Mouse (Mus musculus) hindbrain, embryonic 11.5 days (tissue): ENCODE data around the gene Ccdc82. TPM values are rescaled to one million over a fixed set of nuclear protein-coding genes. Genes with fewer than 3 reads are reported as not detected.

Experiments used
- ATAC-seq: fragments of 200-750 bp; cut with Nextera tagmentation; 2 replicates; pipeline ENCODE4 v1.8.0; 2017; ENCODE audit warnings: mild to moderate bottlenecking, moderate TSS enrichment, moderate library complexity; ENCODE audit not compliant: low FRiP score
- DNase-seq: peaks from one replicate; pipeline ENCODE4 v3.0.0-alpha.2; 2015; ENCODE audit warnings: low spot score
- H3K27ac ChIP-seq: fragments of 300-500 bp; sonication (generic); 2 replicates; pipeline ENCODE4 v1.5.1; 2014; ENCODE audit warnings: mild to moderate bottlenecking, low read depth, low read length
- H3K27me3 ChIP-seq: fragments of 300-500 bp; sonication (generic); 2 replicates; pipeline ENCODE4 v1.6.1; 2014; ENCODE audit warnings: mild to moderate bottlenecking, low read length, moderate library complexity, mixed read lengths; ENCODE audit not compliant: control insufficient read depth, insufficient read depth
- H3K36me3 ChIP-seq: fragments of 300-500 bp; sonication (generic); 2 replicates; pipeline ENCODE4 v1.6.1; 2014; ENCODE audit warnings: mild to moderate bottlenecking, low read length, moderate library complexity, mixed read lengths; ENCODE audit not compliant: control insufficient read depth, insufficient read depth
- H3K4me1 ChIP-seq: fragments of 300-500 bp; sonication (generic); replicated peaks from 2 replicates; pipeline ENCODE4 v1.6.1; 2014; ENCODE audit warnings: low read length, mixed read lengths; ENCODE audit not compliant: control insufficient read depth, insufficient read depth
- H3K4me2 ChIP-seq: fragments of 300-500 bp; sonication (generic); replicated peaks from 2 replicates; pipeline ENCODE4 v1.6.1; 2014; ENCODE audit warnings: mild to moderate bottlenecking, low read depth, low read length
- H3K4me3 ChIP-seq: fragments of 300-500 bp; sonication (generic); 2 replicates; pipeline ENCODE4 v1.5.1; 2014; ENCODE audit warnings: low read depth, low read length
- H3K9ac ChIP-seq: fragments of 300-500 bp; sonication (generic); 2 replicates; pipeline ENCODE4 v1.6.1; 2014; ENCODE audit warnings: low read depth, low read length
- H3K9me3 ChIP-seq: fragments of 300-500 bp; sonication (generic); 2 replicates; pipeline ENCODE4 v1.6.1; 2016; ENCODE audit warnings: low read length; ENCODE audit not compliant: control insufficient read depth
- WGBS: fragments of 180-500 bp; shearing (Covaris S2); extraction: QIAGEN DNeasy Blood & Tissue Kit; methylation state at CpG from one replicate; pipeline ENCODE4 v1.1.7; 2014; 5-methylcytosine and 5-hydroxymethylcytosine counted together
- polyA plus RNA-seq: library from polyadenylated mRNA; unstranded; fragments of >200 nt; fragmentation: Nextera tagmentation; extraction: Ambion mirVana; gene quantifications from 2 replicates; pipeline ENCODE4 v1.2.1, GENCODE M21; 2014

The Ccdc82 gene
- polyA plus RNA-seq, result 12.1 and 17.9 TPM in 2 replicates

GRCm38 (mm10) chr9:13246815-13247638 is at the start of gene Ccdc82:
Gene Ccdc82, plus strand, starts transcription at chr9:13246955.
- Histone ChIP-seq H3K36me3 (no peaks in the 10 kb centered on the region), H3K27ac (peak within 1 kb of the TSS; percentile 7; the same call in 1 of the 2 replicates), H3K4me3 (peak within 1 kb of the TSS; percentile 48), H3K27me3 (no peaks in the 10 kb centered on the region), H3K4me1 (no peaks in the 10 kb centered on the region), H3K4me2 (peak within 1 kb of the TSS; percentile 68), H3K9me3 (no peaks in the 10 kb centered on the region), H3K9ac (peak within 1 kb of the TSS; percentile 69)
- peak; percentile 98 for ATAC-seq
- WGBS, result 4% methylated on average over 20 of the region's 39 CpGs
- DNase-seq, result peak; percentile 88

DNA sequence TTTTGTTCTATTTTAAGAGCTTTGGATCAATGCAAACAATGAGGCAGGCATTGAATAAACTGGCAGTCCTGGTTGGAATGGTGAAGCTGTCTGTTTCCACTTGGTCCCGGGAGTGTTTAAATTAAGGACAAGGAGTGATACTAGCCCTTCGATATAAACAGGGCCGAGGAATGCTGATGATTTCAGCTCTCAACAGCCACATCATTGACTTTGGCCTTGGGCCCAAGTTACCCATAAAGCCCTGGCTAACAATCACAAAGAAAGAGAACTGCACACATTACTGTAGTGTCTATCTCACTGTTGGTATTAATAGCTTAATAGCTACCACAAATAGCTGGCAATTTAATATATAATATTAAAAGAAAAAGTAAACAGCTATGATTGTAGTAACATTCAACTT is 46.7 kb upstream of the Ccdc82 start:
- no peaks in the 10 kb centered on the region for H3K9me3 ChIP-seq
- no peak overlapping the region for H3K9ac ChIP-seq
- no peaks in the 10 kb centered on the region for H3K4me1 ChIP-seq
- H3K36me3 ChIP-seq, result no peaks in the 10 kb centered on the region
- 80% methylated on average over 3 of the region's 3 CpGs for WGBS
- H3K27me3 ChIP-seq, result no peaks in the 10 kb centered on the region
- H3K27ac ChIP-seq, result no peak overlapping the region
- H3K4me3 ChIP-seq, result no peak overlapping the region
- no peak for DNase-seq
- no peak for ATAC-seq
- H3K4me2 ChIP-seq, result no peak overlapping the region

GRCm38 (mm10) chr9:13203109-13203508 is 43.6 kb upstream of the Ccdc82 start:
- Histone ChIP-seq H3K4me3 (no peak overlapping the region), H3K27me3 (no peaks in the 10 kb centered on the region), H3K4me1 (no peaks in the 10 kb centered on the region), H3K4me2 (no peak overlapping the region), H3K9me3 (no peaks in the 10 kb centered on the region), H3K9ac (no peak overlapping the region), H3K27ac (no peak overlapping the region), H3K36me3 (no peaks in the 10 kb centered on the region)
- ATAC-seq (no peak), DNase-seq (no peak)
- WGBS, result 95% methylated on average over 1 of the region's 1 CpGs

DNA sequence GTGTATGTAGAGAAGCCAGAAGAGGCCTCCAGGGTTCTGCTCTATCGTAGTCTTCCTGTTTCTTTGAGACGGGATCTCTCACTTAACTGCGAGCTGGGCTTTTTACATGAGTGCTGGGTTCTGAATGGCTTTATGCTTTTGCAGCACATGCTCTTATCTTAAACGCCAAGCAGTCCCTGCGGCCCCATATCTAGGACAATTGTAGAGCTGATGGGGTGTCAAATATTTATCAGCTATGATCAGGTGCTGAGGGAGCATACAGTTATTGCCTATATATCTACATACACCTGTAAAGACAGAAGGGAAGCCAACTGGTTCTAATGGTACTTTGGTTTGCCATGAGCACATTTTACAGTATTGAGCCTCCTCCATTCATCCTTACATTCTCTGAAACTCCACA is 43.1 kb upstream of the Ccdc82 start:
- Histone ChIP-seq H3K27me3 (no peaks in the 10 kb centered on the region), H3K9ac (no peak overlapping the region), H3K27ac (no peak overlapping the region), H3K4me2 (no peak overlapping the region), H3K36me3 (no peaks in the 10 kb centered on the region), H3K9me3 (no peaks in the 10 kb centered on the region), H3K4me1 (no peaks in the 10 kb centered on the region), H3K4me3 (no peak overlapping the region)
- DNase-seq, result no peak
- WGBS, result 95% methylated on average over 5 of the region's 5 CpGs
- ATAC-seq, result no peak

DNA sequence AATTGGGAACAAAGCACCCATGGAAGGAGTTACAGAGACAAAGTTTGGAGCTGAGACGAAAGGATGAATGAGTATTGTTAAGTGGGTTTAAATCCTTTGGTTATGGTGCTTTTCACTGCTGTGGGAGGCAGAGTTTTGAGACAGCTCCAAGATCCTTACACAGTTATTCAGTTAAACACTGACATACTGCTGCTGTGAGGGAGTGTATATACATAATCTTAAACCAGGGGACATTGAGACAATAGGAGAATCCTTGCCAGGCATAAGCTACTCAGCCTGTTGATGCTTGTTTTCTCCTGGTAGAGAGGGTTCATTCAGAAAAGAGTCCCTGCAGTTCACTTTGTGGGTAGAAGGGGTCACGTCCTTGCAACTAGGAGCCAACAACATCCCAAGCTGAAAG is 40.4 kb upstream of the Ccdc82 start:
- DNase-seq (no peak), ATAC-seq (no peak)
- Histone ChIP-seq H3K27ac (no peak overlapping the region), H3K4me3 (no peak overlapping the region), H3K9me3 (no peaks in the 10 kb centered on the region), H3K9ac (no peak overlapping the region), H3K36me3 (no peaks in the 10 kb centered on the region), H3K4me1 (no peaks in the 10 kb centered on the region), H3K27me3 (no peaks in the 10 kb centered on the region), H3K4me2 (no peak overlapping the region)
- WGBS, result 68% methylated on average over 2 of the region's 2 CpGs

DNA sequence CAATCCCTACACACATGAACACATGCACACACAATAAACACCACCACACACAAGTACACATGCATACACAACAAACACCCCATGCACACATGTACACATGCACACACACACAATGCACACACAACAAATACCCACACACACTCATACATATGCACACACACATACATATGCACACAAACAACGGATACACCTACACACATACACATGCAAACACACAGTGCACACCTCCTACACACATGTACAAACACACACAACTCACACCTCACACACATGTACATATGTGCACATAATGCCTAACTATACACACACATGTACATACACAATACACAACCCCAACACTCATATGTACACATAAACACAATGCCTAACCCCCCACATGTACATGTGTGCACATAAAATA is 20.9 kb upstream of the Ccdc82 start:
- no peak overlapping the region for H3K9ac ChIP-seq
- no peaks in the 10 kb centered on the region for H3K9me3 ChIP-seq
- H3K4me3 ChIP-seq, result no peak overlapping the region
- ATAC-seq (no peak), DNase-seq (no peak)
- no peaks in the 10 kb centered on the region for H3K4me1 ChIP-seq
- WGBS, result 64% methylated on average over 1 of the region's 1 CpGs
- H3K27ac ChIP-seq, result no peak overlapping the region
- no peaks in the 10 kb centered on the region for H3K27me3 ChIP-seq
- H3K36me3 ChIP-seq, result no peaks in the 10 kb centered on the region
- no peak overlapping the region for H3K4me2 ChIP-seq

DNA sequence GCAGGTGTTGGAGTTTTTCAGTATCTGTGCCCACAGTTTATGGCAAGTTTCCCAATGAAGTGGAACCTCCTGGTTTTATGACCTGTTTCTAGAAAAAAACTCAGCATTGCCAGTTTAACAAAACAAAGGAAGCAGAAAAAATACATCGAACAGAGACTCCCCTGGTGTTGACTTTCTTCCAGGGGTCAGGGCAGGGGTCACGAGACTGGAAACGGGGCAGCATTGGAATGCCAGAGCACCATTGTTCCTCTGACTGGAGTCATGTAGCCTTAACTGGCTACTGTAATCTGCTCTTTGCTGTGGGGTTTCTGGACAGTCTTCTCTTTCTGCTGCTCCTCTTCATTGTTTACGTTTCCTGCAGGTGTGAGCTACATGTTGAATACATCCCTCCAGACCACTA is 16.2 kb upstream of the Ccdc82 start:
- Histone ChIP-seq H3K9me3 (no peaks in the 10 kb centered on the region), H3K4me1 (no peaks in the 10 kb centered on the region), H3K36me3 (no peaks in the 10 kb centered on the region), H3K4me3 (no peak overlapping the region), H3K27ac (no peak overlapping the region), H3K27me3 (no peaks in the 10 kb centered on the region), H3K4me2 (no peak overlapping the region), H3K9ac (no peak overlapping the region)
- DNase-seq, result no peak
- ATAC-seq, result no peak
- WGBS, result 11% methylated on average over 4 of the region's 4 CpGs

- peak; percentile 57; the same call in 1 of the 2 replicates for ATAC-seq
These were observed 15.1 kb upstream of the Ccdc82 start for GRCm38 (mm10) chr9:13231545-13232216.

DNA sequence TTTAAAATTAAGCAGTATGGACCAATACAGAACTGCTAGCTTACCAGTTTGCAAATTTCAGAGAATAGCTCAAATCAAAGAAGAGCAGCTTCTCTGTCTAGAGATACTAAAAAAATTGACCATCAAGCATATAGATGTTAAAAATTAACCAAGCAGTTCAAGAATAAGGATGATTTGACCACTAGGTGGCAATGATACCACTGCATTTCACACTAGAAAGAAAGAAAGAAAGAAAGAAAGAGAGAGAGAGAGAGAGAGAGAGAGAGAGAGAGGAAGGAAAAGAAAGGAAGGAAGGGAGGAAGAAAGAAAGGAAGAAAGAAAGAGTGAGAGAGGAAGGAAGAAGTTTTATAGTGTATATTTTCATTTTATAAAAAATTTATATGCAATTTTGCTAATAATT is 4.4 kb upstream of the Ccdc82 start:
- DNase-seq, result peak; percentile 33
- Histone ChIP-seq H3K9me3 (no peaks in the 10 kb centered on the region), H3K27me3 (no peaks in the 10 kb centered on the region), H3K27ac (no peak overlapping the region), H3K4me2 (no peak overlapping the region), H3K4me3 (no peak overlapping the region), H3K36me3 (no peaks in the 10 kb centered on the region), H3K9ac (no peak overlapping the region), H3K4me1 (no peaks in the 10 kb centered on the region)
- no peak for ATAC-seq

More at GRCm38 (mm10) chr9:13231545-13232216, 15.1 kb upstream of the Ccdc82 start:
- no peak overlapping the region for H3K9ac ChIP-seq
- H3K9me3 ChIP-seq, result no peaks in the 10 kb centered on the region
- no peaks in the 10 kb centered on the region for H3K4me1 ChIP-seq
- no peaks in the 10 kb centered on the region for H3K36me3 ChIP-seq
- H3K4me2 ChIP-seq, result no peak overlapping the region
- DNase-seq, result peak; percentile 71
- no peaks in the 10 kb centered on the region for H3K27me3 ChIP-seq
- no peak overlapping the region for H3K4me3 ChIP-seq
- WGBS, result 20% methylated on average over 5 of the region's 5 CpGs
- no peak overlapping the region for H3K27ac ChIP-seq
